Mouse (Mus musculus): ENCODE data around the gene Zfp280b. TPM values are rescaled to one million over a fixed set of nuclear protein-coding genes. Genes with fewer than 3 reads are reported as not detected.

Zfp280b gene
- polyA plus RNA-seq, 1 experiment from 2014 or later = 28.5 TPM

- Histone ChIP-seq H3K27me3 (no peaks in the 10 kb centered on the region), H3K4me3 (replicated peaks) (no peak overlapping the region)
- WGBS = 78% methylated on average over 3 of the region's 3 CpGs
Observed at GRCm38 (mm10) chr10:76009812-76010211, 22.6 kb upstream of the Zfp280b start.

GRCm38 (mm10) chr10:76012922-76013321, 19.5 kb upstream of the Zfp280b start:
- no peaks in the 10 kb centered on the region for H3K27me3 ChIP-seq
- no peak overlapping the region for H3K9ac ChIP-seq (replicated peaks)
- WGBS = 87% methylated on average over 6 of the region's 6 CpGs
- no peaks in the 10 kb centered on the region for H3K36me3 ChIP-seq
- no peaks in the 10 kb centered on the region for H3K4me1 ChIP-seq (replicated peaks)
- ATAC-seq (ENCODE audit: insufficient number of reproducible peaks, insufficient read depth, low FRiP score, low TSS enrichment, low read depth) = no peak
- no peak overlapping the region for H3K4me2 ChIP-seq
- no peaks in the 10 kb centered on the region for H3K9me3 ChIP-seq
- H3K4me3 ChIP-seq (replicated peaks) = no peak overlapping the region
- no peak overlapping the region for H3K27ac ChIP-seq

More at GRCm38 (mm10) chr10:76009812-76010211, 22.6 kb upstream of the Zfp280b start:
- H3K4me1 ChIP-seq (replicated peaks) = no peaks in the 10 kb centered on the region
- H3K9ac ChIP-seq (replicated peaks) = no peak overlapping the region
- ATAC-seq (ENCODE audit: insufficient number of reproducible peaks, insufficient read depth, low FRiP score, low TSS enrichment, low read depth) = no peak
- H3K36me3 ChIP-seq = no peaks in the 10 kb centered on the region
- H3K4me2 ChIP-seq = no peak overlapping the region
- no peak overlapping the region for H3K27ac ChIP-seq
- no peaks in the 10 kb centered on the region for H3K9me3 ChIP-seq

- Histone ChIP-seq H3K4me3 (replicated peaks) (no peak overlapping the region), H3K36me3 (no peaks in the 10 kb centered on the region), H3K27ac (no peak overlapping the region), H3K4me1 (replicated peaks) (no peaks in the 10 kb centered on the region), H3K4me2 (no peak overlapping the region), H3K9ac (replicated peaks) (no peak overlapping the region), H3K27me3 (no peaks in the 10 kb centered on the region), H3K9me3 (0 out of 2 replicates have a peak, but pooled peaks cover 4% of the 10 kb centered on the region)
- 89% methylated on average over 3 of the region's 3 CpGs for WGBS
- no peak for ATAC-seq (ENCODE audit: insufficient number of reproducible peaks, insufficient read depth, low FRiP score, low TSS enrichment, low read depth)
Observed at GRCm38 (mm10) chr10:76016886-76017285, 15.6 kb upstream of the Zfp280b start.

- Histone ChIP-seq H3K27me3 (no peaks in the 10 kb centered on the region), H3K36me3 (no peaks in the 10 kb centered on the region), H3K9ac (replicated peaks) (no peak overlapping the region), H3K4me1 (replicated peaks) (no peaks in the 10 kb centered on the region), H3K27ac (no peak overlapping the region), H3K9me3 (peaks cover 22% of the 10 kb centered on the region; the same call in 1 of the 2 replicates), H3K4me2 (no peak overlapping the region), H3K4me3 (replicated peaks) (no peak overlapping the region)
- WGBS = 81% methylated on average over 3 of the region's 3 CpGs
- no peak for ATAC-seq (ENCODE audit: insufficient number of reproducible peaks, insufficient read depth, low FRiP score, low TSS enrichment, low read depth)
Observed at GRCm38 (mm10) chr10:76021728-76022127, 10.7 kb upstream of the Zfp280b start.

- Histone ChIP-seq H3K4me3 (replicated peaks) (no peak overlapping the region), H3K4me1 (replicated peaks) (no peaks in the 10 kb centered on the region), H3K36me3 (no peaks in the 10 kb centered on the region), H3K27me3 (no peaks in the 10 kb centered on the region), H3K4me2 (no peak overlapping the region), H3K9me3 (peaks cover 22% of the 10 kb centered on the region; the same call in 1 of the 2 replicates), H3K9ac (replicated peaks) (no peak overlapping the region), H3K27ac (no peak overlapping the region)
- ATAC-seq (ENCODE audit: insufficient number of reproducible peaks, insufficient read depth, low FRiP score, low TSS enrichment, low read depth) = no peak
- WGBS = 95% methylated on average over 6 of the region's 6 CpGs
Observed at GRCm38 (mm10) chr10:76023921-76024320, 8.5 kb upstream of the Zfp280b start.

- no peak overlapping the region for H3K4me2 ChIP-seq
- H3K9me3 ChIP-seq = peaks cover 18% of the 10 kb centered on the region; the same call in 1 of the 2 replicates
- H3K36me3 ChIP-seq = no peaks in the 10 kb centered on the region
- WGBS = 95% methylated on average over 10 of the region's 10 CpGs
- no peak overlapping the region for H3K27ac ChIP-seq
- H3K27me3 ChIP-seq = no peaks in the 10 kb centered on the region
- no peak overlapping the region for H3K4me3 ChIP-seq (replicated peaks)
- no peak overlapping the region for H3K9ac ChIP-seq (replicated peaks)
- no peak for ATAC-seq (ENCODE audit: insufficient number of reproducible peaks, insufficient read depth, low FRiP score, low TSS enrichment, low read depth)
- H3K4me1 ChIP-seq (replicated peaks) = no peaks in the 10 kb centered on the region
Observed at GRCm38 (mm10) chr10:76025470-76026190, 6.8 kb upstream of the Zfp280b start.

- Histone ChIP-seq H3K4me2 (no peak overlapping the region), H3K4me1 (replicated peaks) (0 out of 2 replicates have a peak, but pooled peaks cover 4% of the 10 kb centered on the region), H3K9ac (replicated peaks) (no peak overlapping the region), H3K27me3 (no peaks in the 10 kb centered on the region), H3K36me3 (no peaks in the 10 kb centered on the region), H3K27ac (no peak overlapping the region), H3K4me3 (replicated peaks) (no peak overlapping the region), H3K9me3 (peaks cover 18% of the 10 kb centered on the region; the same call in 1 of the 2 replicates)
- 63% methylated on average over 12 of the region's 12 CpGs for WGBS
- ATAC-seq (ENCODE audit: insufficient number of reproducible peaks, insufficient read depth, low FRiP score, low TSS enrichment, low read depth) = no peak
Observed at GRCm38 (mm10) chr10:76027127-76028015, 5.1 kb upstream of the Zfp280b start.

- WGBS = 24% methylated on average over 4 of the region's 4 CpGs
- peaks cover 18% of the 10 kb centered on the region; the same call in 1 of the 2 replicates for H3K9me3 ChIP-seq
- no peaks in the 10 kb centered on the region for H3K27me3 ChIP-seq
- 0 out of 2 replicates have a peak, but pooled peaks cover 4% of the 10 kb centered on the region for H3K4me1 ChIP-seq (replicated peaks)
- no peak overlapping the region for H3K9ac ChIP-seq (replicated peaks)
- H3K4me2 ChIP-seq = no peak overlapping the region
- no peak overlapping the region for H3K4me3 ChIP-seq (replicated peaks)
- H3K27ac ChIP-seq = no peak overlapping the region
- no peak for ATAC-seq (ENCODE audit: insufficient number of reproducible peaks, insufficient read depth, low FRiP score, low TSS enrichment, low read depth)
- no peaks in the 10 kb centered on the region for H3K36me3 ChIP-seq
Observed at GRCm38 (mm10) chr10:76028016-76028366, 4.5 kb upstream of the Zfp280b start.

- H3K4me2 ChIP-seq = no peak overlapping the region
- H3K27me3 ChIP-seq = no peaks in the 10 kb centered on the region
- no peak for ATAC-seq (ENCODE audit: insufficient number of reproducible peaks, insufficient read depth, low FRiP score, low TSS enrichment, low read depth)
- no peak overlapping the region for H3K27ac ChIP-seq
- H3K9ac ChIP-seq (replicated peaks) = no peak overlapping the region
- H3K9me3 ChIP-seq = peaks cover 18% of the 10 kb centered on the region; the same call in 1 of the 2 replicates
- 71% methylated on average over 9 of the region's 9 CpGs for WGBS
- H3K4me3 ChIP-seq (replicated peaks) = no peak overlapping the region
- H3K36me3 ChIP-seq = no peaks in the 10 kb centered on the region
- H3K4me1 ChIP-seq (replicated peaks) = 0 out of 2 replicates have a peak, but pooled peaks cover 7% of the 10 kb centered on the region
Observed at GRCm38 (mm10) chr10:76028396-76028795, 4.1 kb upstream of the Zfp280b start.

- H3K9ac ChIP-seq (replicated peaks) = no peak overlapping the region
- H3K4me2 ChIP-seq = no peak overlapping the region
- no peak overlapping the region for H3K4me3 ChIP-seq (replicated peaks)
- H3K27me3 ChIP-seq = no peaks in the 10 kb centered on the region
- 58% methylated on average over 5 of the region's 5 CpGs for WGBS
- peaks cover 10% of the 10 kb centered on the region; the same call in 1 of the 2 replicates for H3K4me1 ChIP-seq (replicated peaks)
- no peak for ATAC-seq (ENCODE audit: insufficient number of reproducible peaks, insufficient read depth, low FRiP score, low TSS enrichment, low read depth)
- H3K9me3 ChIP-seq = peaks cover 12% of the 10 kb centered on the region; the same call in 1 of the 2 replicates
- no peak overlapping the region for H3K27ac ChIP-seq
- H3K36me3 ChIP-seq = 0 out of 2 replicates have a peak, but pooled peaks cover 3% of the 10 kb centered on the region
Observed at GRCm38 (mm10) chr10:76029276-76029675, 3.2 kb upstream of the Zfp280b start.

GRCm38 (mm10) chr10:76030496-76030895, 2.0 kb upstream of the Zfp280b start:
- Histone ChIP-seq H3K27me3 (no peaks in the 10 kb centered on the region), H3K27ac (no peak overlapping the region), H3K9ac (replicated peaks) (no peak overlapping the region), H3K4me1 (replicated peaks) (peaks cover 10% of the 10 kb centered on the region; the same call in 1 of the 2 replicates), H3K9me3 (no peaks in the 10 kb centered on the region), H3K4me3 (replicated peaks) (no peak overlapping the region), H3K4me2 (no peak overlapping the region), H3K36me3 (peaks cover 12% of the 10 kb centered on the region; the same call in 1 of the 2 replicates)
- 67% methylated on average over 5 of the region's 5 CpGs for WGBS
- ATAC-seq (ENCODE audit: insufficient number of reproducible peaks, insufficient read depth, low FRiP score, low TSS enrichment, low read depth) = no peak
